Mouse (Mus musculus) cerebellum, adult 9-10 months (tissue): Measurements from ENCODE around the gene Tmem233.
A peak's percentile ranks its signal among the peaks of the same experiment; 100 is the strongest.

Experiments
- DNase-seq: peaks from one replicate; pipeline ENCODE4 v3.0.0; 2022

Tmem233 gene

GRCm38 (mm10) chr5:116083081-116083480 is at the start of gene Tmem233:
Gene Tmem233, minus strand, starts transcription at chr5:116083244.
- DNase-seq, result no peak

- peak; percentile 82 for DNase-seq
These were observed 40.3 kb upstream of the Tmem233 start for GRCm38 (mm10) chr5:116123344-116123743.

- DNase-seq, result peak; percentile 51
These were observed 33.5 kb upstream of the Tmem233 start for GRCm38 (mm10) chr5:116116567-116116966.

GRCm38 (mm10) chr5:116116110-116116509 is 33.1 kb upstream of the Tmem233 start:
- no peak for DNase-seq

GRCm38 (mm10) chr5:116115071-116115834 is 32.2 kb upstream of the Tmem233 start:
- DNase-seq, result no peak

GRCm38 (mm10) chr5:116108651-116109050 is 25.6 kb upstream of the Tmem233 start:
- DNase-seq, result no peak

- no peak for DNase-seq
These were observed 1.2 kb upstream of the Tmem233 start for GRCm38 (mm10) chr5:116084231-116084630.

- no peak for DNase-seq
These were observed 673 bp downstream of the Tmem233 start for GRCm38 (mm10) chr5:116082241-116082900.

- no peak for DNase-seq
These were observed 1.4 kb downstream of the Tmem233 start for GRCm38 (mm10) chr5:116081616-116082015.

- DNase-seq, result no peak
These were observed 2.3 kb downstream of the Tmem233 start for GRCm38 (mm10) chr5:116080736-116081135.

GRCm38 (mm10) chr5:116069618-116070017 is 13.4 kb downstream of the Tmem233 start:
- DNase-seq, result no peak

- no peak for DNase-seq
These were observed 30.2 kb downstream of the Tmem233 start for GRCm38 (mm10) chr5:116052826-116053225.

- DNase-seq, result no peak
These were observed 30.9 kb downstream of the Tmem233 start for GRCm38 (mm10) chr5:116052171-116052570.

- no peak for DNase-seq
These were observed 33.2 kb downstream of the Tmem233 start for GRCm38 (mm10) chr5:116049821-116050220.

GRCm38 (mm10) chr5:116048321-116048720 is 34.7 kb downstream of the Tmem233 start:
- DNase-seq, result no peak

GRCm38 (mm10) chr5:116046246-116046645 is 36.8 kb downstream of the Tmem233 start:
- no peak for DNase-seq

- DNase-seq, result no peak
These were observed 37.5 kb downstream of the Tmem233 start for GRCm38 (mm10) chr5:116045581-116045980.

GRCm38 (mm10) chr5:116042241-116042640 is 40.8 kb downstream of the Tmem233 start:
- no peak for DNase-seq

GRCm38 (mm10) chr5:116039706-116040105 is 43.3 kb downstream of the Tmem233 start:
- no peak for DNase-seq

GRCm38 (mm10) chr5:116037731-116038130 is 45.3 kb downstream of the Tmem233 start:
- DNase-seq, result no peak

- no peak for DNase-seq
These were observed 46.6 kb downstream of the Tmem233 start for GRCm38 (mm10) chr5:116036465-116036864.

- DNase-seq, result peak; percentile 39
These were observed 51.9 kb downstream of the Tmem233 start for GRCm38 (mm10) chr5:116031190-116031577.

- DNase-seq, result no peak
These were observed 52.4 kb downstream of the Tmem233 start for GRCm38 (mm10) chr5:116030566-116031189.

GRCm38 (mm10) chr5:116029071-116029470 is 54.0 kb downstream of the Tmem233 start:
- DNase-seq, result no peak
